8 mouse cellular contexts compared by ENCODE assay signal in the genomic region with DNA sequence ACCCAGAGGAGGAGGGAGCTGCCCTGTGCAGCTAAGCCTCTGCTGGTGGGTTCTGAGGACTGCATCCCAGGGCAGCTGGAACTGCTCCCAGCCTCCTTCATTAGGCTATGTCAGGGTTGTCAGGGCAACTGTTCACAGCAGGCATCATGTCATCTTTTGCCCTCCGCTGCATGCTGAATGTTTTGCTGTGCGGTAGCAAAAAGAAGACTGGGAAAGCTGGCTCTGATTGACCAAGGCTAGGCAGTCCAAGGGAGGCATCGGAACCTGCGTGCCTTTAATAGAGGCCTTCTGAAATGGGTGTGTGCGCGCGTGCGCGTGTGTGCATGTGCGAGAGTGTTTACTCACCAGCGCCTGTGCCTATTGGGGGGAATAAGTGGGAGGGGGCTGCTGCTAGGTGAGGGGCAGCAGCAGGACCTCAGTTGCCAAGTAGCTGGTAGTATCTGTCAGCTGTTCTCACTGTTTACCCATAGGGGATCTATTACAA. TPM values are rescaled to one million over a fixed set of nuclear protein-coding genes. Genes with fewer than 3 reads are reported as not detected.
DNase-seq lines count a peak whose midpoint lies in the region; ATAC-seq and TF ChIP-seq lines count a peak whose summit lies in the region.

No protein-coding gene starts in this region.

- peaks cover 24% of the 10 kb centered on the region for H3K4me1 ChIP-seq in liver, embryonic 15.5 days (replicated peaks)
- peaks cover 20% of the 10 kb centered on the region for H3K4me1 ChIP-seq in neural tube, embryonic 13.5 days (replicated peaks)

- 69% methylated on average over 11 of the region's 11 CpGs for WGBS in liver, embryonic 15.5 days (ENCODE audit: insufficient replicate concordance)
- 31% methylated on average over 11 of the region's 11 CpGs for WGBS in neural tube, embryonic 13.5 days

- DNase-seq in Muller cell, postnatal 12 days (ENCODE audit: inconsistent ontology term): peak; percentile 90
- DNase-seq in cerebellum, adult 9-10 months: peak; percentile 92
- DNase-seq in forelimb bud, embryonic 11.5 days (ENCODE audit: low read depth, low spot score): peak; percentile 69
- DNase-seq in heart, postnatal 4 days: peak; percentile 84
- peak; percentile 76 to 88 for DNase-seq in layer of hippocampus, adult 2 months (ENCODE audit: low spot score in 2 of 2)
- DNase-seq in thymus, postnatal 36 days: peak; percentile 27 to 35

- peak overlapping the region; percentile 96 for H3K27ac ChIP-seq in layer of hippocampus, adult 2 months
- H3K27ac ChIP-seq in liver, embryonic 15.5 days (replicated peaks): no peak overlapping the region
- peak overlapping the region; percentile 50 for H3K27ac ChIP-seq in neural tube, embryonic 13.5 days (replicated peaks)

- TF ChIP-seq CTCF in layer of hippocampus, adult 2 months (conservative IDR thresholded peaks at IDR 0.05): peak; percentile 93

- peak overlapping the region; percentile 65 for H3K4me3 ChIP-seq in layer of hippocampus, adult 2 months
- 0 out of 2 replicates have a peak overlapping the region, but pooled peaks have one; percentile 2 for H3K4me3 ChIP-seq in liver, embryonic 15.5 days (replicated peaks)
- peak overlapping the region; percentile 30 for H3K4me3 ChIP-seq in neural tube, embryonic 13.5 days

- no peaks in the 10 kb centered on the region for H3K27me3 ChIP-seq in liver, embryonic 15.5 days
- H3K27me3 ChIP-seq in neural tube, embryonic 13.5 days: no peaks in the 10 kb centered on the region

- no peaks in the 10 kb centered on the region for H3K9me3 ChIP-seq in liver, embryonic 15.5 days (replicated peaks)
- H3K9me3 ChIP-seq in neural tube, embryonic 13.5 days: no peaks in the 10 kb centered on the region

- H3K9ac ChIP-seq in liver, embryonic 15.5 days: no peak overlapping the region
- H3K9ac ChIP-seq in neural tube, embryonic 13.5 days: peak overlapping the region; percentile 31

- no peaks in the 10 kb centered on the region for H3K36me3 ChIP-seq in liver, embryonic 15.5 days (replicated peaks)
- H3K36me3 ChIP-seq in neural tube, embryonic 13.5 days: no peaks in the 10 kb centered on the region

- peak overlapping the region; percentile 50 for H3K4me2 ChIP-seq in liver, embryonic 15.5 days
- H3K4me2 ChIP-seq in neural tube, embryonic 13.5 days: peak overlapping the region; percentile 53

- peak; percentile 57 for ATAC-seq in liver, embryonic 15.5 days (ENCODE audit: insufficient read depth)
- peak; percentile 97 for ATAC-seq in neural tube, embryonic 13.5 days (ENCODE audit: low read depth)

RNA-seq across cellular contexts. Expression of gene Map7, which starts 22.4 kb away (rescaled TPM):
- total RNA-seq in heart, postnatal 4 days (2021): 1 to 10 TPM; 9.1 to 9.7 TPM
- 100 to 1,000 TPM; 109 to 127 TPM for total RNA-seq in layer of hippocampus, adult 2 months (2021)
- 3.7 and 4.2 TPM in 2 replicates for polyA plus RNA-seq in liver, embryonic 15.5 days (2015; fragmentation: Nextera tagmentation; extraction: Ambion mirVana)
- 15.3 and 17.8 TPM in 2 replicates for polyA plus RNA-seq in neural tube, embryonic 13.5 days (2015; fragmentation: Nextera tagmentation; extraction: Ambion mirVana)

Comparison
In these comparisons a context has a peak if more than half of its experiments do, and no peak if none do; other contexts are left out.
1. DNase-seq: peak in every context shown above with its lines; median percentile 92 in cerebellum, adult 9-10 months; 90 in Muller cell, postnatal 12 days; 84 in heart, postnatal 4 days; 82 in layer of hippocampus, adult 2 months; 69 in forelimb bud, embryonic 11.5 days; 31 in thymus, postnatal 36 days.
2. H3K4me3 ChIP-seq: peak in every context shown above with its lines; median percentile 65 in layer of hippocampus, adult 2 months; 30 in neural tube, embryonic 13.5 days; 2 in liver, embryonic 15.5 days.
3. RNA of gene Map7, which starts 22.4 kb away (total RNA-seq): 109 to 127 TPM in layer of hippocampus, adult 2 months; 9.1 to 9.7 TPM in heart, postnatal 4 days; every median in the first group is over 10 times any median in the second.